Mouse (Mus musculus) neural tube, embryonic 12.5 days (tissue): ENCODE measurements around the gene Tm9sf1. TPM values are rescaled to one million over a fixed set of nuclear protein-coding genes. Genes with fewer than 3 reads are reported as not detected.

Source experiments
- ATAC-seq: fragments of 200-750 bp; cut with Nextera tagmentation; 2 replicates; pipeline ENCODE4 v1.8.0; 2017; ENCODE audit warnings: low read depth, mild to moderate bottlenecking, moderate TSS enrichment, moderate library complexity; ENCODE audit not compliant: low FRiP score
- H3K27ac ChIP-seq: fragments of 300-500 bp; sonication (generic); 2 replicates; pipeline ENCODE4 v1.5.1; 2016
- H3K27me3 ChIP-seq: fragments of 300-500 bp; sonication (generic); replicated peaks from 2 replicates; pipeline ENCODE4 v1.6.1; 2016; ENCODE audit warnings: mild to moderate bottlenecking
- H3K36me3 ChIP-seq: fragments of 300-500 bp; sonication (generic); 2 replicates; pipeline ENCODE4 v1.6.1; 2016; ENCODE audit warnings: mild to moderate bottlenecking
- H3K4me1 ChIP-seq: fragments of 300-500 bp; sonication (generic); 2 replicates; pipeline ENCODE4 v1.6.1; 2016
- H3K4me2 ChIP-seq: fragments of 300-500 bp; sonication (generic); replicated peaks from 2 replicates; pipeline ENCODE4 v1.6.1; 2016; ENCODE audit warnings: mild to moderate bottlenecking
- H3K4me3 ChIP-seq: fragments of 300-500 bp; sonication (generic); 2 replicates; pipeline ENCODE4 v1.5.1; 2016
- H3K9ac ChIP-seq: fragments of 300-500 bp; sonication (generic); 2 replicates; pipeline ENCODE4 v1.6.1; 2016; ENCODE audit warnings: mild to moderate bottlenecking
- H3K9me3 ChIP-seq: fragments of 300-500 bp; sonication (generic); 2 replicates; pipeline ENCODE4 v1.6.1; 2016; ENCODE audit warnings: mild to moderate bottlenecking
- WGBS: fragments of 180-500 bp; shearing (Covaris S2); methylation state at CpG from one replicate; pipeline ENCODE4 v1.1.7; 2016; 5-methylcytosine and 5-hydroxymethylcytosine counted together
- polyA plus RNA-seq: library from polyadenylated mRNA; unstranded; fragments of >200 nt; fragmentation: Nextera tagmentation; extraction: Ambion mirVana; gene quantifications from 2 replicates; pipeline ENCODE4 v1.2.1, GENCODE M21; 2016

The Tm9sf1 gene
- polyA plus RNA-seq, 1 experiment from 2014 or later: 68.6 TPM

DNA sequence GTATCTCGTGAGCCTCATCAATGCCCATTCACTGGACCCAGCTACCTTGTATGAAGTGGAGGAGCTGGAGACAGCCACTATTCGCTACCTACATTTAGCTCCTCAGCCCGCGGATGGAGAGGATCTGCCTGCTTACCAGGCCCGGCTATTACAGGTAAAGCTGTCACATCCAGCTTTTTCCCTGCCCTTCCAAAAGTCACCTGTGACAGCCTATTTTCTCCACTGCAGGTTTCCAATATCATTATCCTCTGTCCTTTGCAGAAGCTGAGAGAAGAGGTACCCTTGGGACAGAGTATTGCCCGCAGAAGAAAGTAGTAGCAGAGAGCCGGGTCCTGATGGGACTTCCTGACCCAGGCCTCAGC, 40.4 kb downstream of the Tm9sf1 start, which contains the start of gene Irf9:
Gene Irf9, plus strand, starts transcription at position 301 of the 362 bp plus-strand sequence.
- Histone ChIP-seq H3K9ac (0 out of 2 replicates have a peak within 1 kb of the TSS, but pooled peaks have one; percentile 9), H3K27me3 (no peaks in the 10 kb centered on the region), H3K9me3 (no peaks in the 10 kb centered on the region), H3K27ac (no peak within 1 kb of the TSS), H3K4me1 (no peaks in the 10 kb centered on the region), H3K4me3 (no peak within 1 kb of the TSS), H3K36me3 (peaks cover 83% of the 10 kb centered on the region), H3K4me2 (peak within 1 kb of the TSS; percentile 40)
- 88% methylated on average over 7 of the region's 7 CpGs for WGBS
- ATAC-seq: no peak

DNA sequence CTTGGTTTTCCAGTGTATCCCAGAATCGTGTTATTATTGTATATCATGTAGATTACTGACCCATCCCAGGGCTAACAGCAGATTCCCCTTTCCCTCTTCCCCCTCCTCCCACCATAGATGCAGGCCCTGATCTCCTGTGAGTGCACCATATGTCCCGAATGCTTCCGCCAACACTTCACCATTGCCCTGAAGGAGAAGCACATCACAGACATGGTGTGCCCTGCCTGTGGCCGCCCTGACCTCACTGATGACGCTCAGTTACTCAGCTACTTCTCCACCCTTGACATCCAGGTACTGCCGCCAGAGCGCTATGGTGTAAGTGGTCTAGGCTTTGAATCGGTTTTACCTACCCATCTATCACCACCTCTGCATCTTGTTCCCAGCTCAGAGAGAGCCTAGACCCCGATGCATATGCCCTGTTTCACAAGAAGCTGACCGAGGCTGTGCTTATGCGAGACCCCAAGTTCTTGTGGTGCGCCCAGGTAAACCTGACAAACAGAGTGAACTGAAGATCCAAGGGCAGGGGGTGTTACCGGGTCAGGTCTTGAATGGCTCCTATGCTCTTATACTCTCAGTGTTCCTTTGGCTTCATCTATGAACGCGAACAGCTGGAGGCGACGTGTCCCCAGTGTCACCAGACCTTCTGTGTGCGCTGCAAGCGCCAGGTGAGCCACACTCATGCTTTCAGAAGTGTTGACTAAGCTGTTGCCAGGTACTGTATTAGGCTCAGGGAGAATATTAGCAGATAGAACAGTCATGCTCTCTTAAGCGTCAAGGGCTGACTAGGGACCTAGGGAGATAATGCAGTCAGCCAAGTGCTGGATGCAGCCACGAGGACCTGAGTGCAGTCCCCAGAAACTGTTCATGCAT, 44.9 kb downstream of the Tm9sf1 start:
- ATAC-seq: no peak
- H3K4me2 ChIP-seq: no peak overlapping the region
- H3K9ac ChIP-seq: peak overlapping the region; percentile 23; the same call in 1 of the 2 replicates
- H3K27me3 ChIP-seq: no peaks in the 10 kb centered on the region
- peaks cover 87% of the 10 kb centered on the region for H3K36me3 ChIP-seq
- WGBS: 94% methylated on average over 21 of the region's 21 CpGs
- no peaks in the 10 kb centered on the region for H3K4me1 ChIP-seq
- H3K4me3 ChIP-seq: no peak overlapping the region
- H3K27ac ChIP-seq: no peak overlapping the region
- H3K9me3 ChIP-seq: no peaks in the 10 kb centered on the region

DNA sequence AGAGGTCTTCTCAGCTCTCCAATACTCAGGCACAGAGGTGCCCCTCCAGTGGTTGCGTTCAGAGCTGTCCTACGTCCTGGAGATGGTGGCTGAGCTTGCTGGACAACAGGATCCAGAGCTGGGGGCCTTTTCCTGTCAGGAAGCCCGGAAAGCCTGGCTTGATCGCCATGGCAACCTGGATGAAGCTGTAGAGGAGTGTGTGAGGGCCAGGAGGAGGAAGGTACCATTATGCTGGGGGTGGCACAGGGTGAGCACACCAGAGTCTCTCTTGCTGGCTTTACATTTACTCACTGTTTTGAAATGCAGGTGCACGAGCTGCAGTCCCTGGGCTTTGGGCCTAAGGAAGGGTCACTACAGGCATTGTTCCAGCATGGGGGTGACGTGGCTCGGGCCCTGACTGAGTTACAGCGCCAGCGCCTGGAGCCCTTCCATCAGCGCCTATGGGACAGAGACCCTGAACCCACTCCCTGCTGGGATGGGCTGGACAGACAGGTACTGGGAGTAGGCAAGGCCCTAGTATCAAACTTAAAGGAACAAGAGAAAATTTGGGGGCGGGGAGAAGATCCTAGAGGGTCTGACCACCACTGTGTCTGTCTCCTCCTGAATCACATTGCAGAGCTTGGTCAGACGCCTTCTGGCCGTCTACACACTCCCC, 47.4 kb downstream of the Tm9sf1 start:
- WGBS: 78% methylated on average over 13 of the region's 13 CpGs
- Histone ChIP-seq H3K4me1 (peaks cover 20% of the 10 kb centered on the region), H3K27me3 (no peaks in the 10 kb centered on the region), H3K4me2 (no peak overlapping the region), H3K9ac (no peak overlapping the region), H3K36me3 (peaks cover 63% of the 10 kb centered on the region), H3K4me3 (no peak overlapping the region), H3K9me3 (no peaks in the 10 kb centered on the region), H3K27ac (no peak overlapping the region)
- ATAC-seq: no peak

DNA sequence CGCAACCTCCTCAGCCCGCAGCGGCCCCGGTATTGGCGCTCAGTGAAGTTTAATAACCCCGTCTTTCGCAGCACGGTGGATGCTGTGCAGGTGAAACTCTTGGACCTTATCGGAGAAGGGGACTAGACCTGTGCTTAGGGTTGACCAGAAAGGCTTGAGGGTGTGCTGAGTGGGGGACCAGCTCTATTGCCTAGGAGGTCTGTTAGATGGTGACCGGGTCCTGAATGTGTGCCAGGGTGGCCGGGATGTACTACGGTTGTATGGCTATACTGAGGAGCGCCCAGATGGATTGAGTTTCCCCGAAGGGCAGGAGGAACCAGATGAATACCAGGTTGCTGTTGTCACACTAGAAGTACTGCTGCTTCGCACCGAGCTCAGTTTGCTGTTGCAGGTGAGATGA, 51.4 kb downstream of the Tm9sf1 start:
- H3K9ac ChIP-seq: peak overlapping the region; percentile 86
- peaks cover 29% of the 10 kb centered on the region for H3K4me1 ChIP-seq
- ATAC-seq: no peak
- WGBS: 5% methylated on average over 16 of the region's 16 CpGs
- H3K27me3 ChIP-seq: no peaks in the 10 kb centered on the region
- H3K36me3 ChIP-seq: peaks cover 46% of the 10 kb centered on the region
- no peaks in the 10 kb centered on the region for H3K9me3 ChIP-seq
- H3K4me2 ChIP-seq: peak overlapping the region; percentile 98
- H3K4me3 ChIP-seq: peak overlapping the region; percentile 87
- H3K27ac ChIP-seq: 0 out of 2 replicates have a peak overlapping the region, but pooled peaks have one; percentile 64

DNA sequence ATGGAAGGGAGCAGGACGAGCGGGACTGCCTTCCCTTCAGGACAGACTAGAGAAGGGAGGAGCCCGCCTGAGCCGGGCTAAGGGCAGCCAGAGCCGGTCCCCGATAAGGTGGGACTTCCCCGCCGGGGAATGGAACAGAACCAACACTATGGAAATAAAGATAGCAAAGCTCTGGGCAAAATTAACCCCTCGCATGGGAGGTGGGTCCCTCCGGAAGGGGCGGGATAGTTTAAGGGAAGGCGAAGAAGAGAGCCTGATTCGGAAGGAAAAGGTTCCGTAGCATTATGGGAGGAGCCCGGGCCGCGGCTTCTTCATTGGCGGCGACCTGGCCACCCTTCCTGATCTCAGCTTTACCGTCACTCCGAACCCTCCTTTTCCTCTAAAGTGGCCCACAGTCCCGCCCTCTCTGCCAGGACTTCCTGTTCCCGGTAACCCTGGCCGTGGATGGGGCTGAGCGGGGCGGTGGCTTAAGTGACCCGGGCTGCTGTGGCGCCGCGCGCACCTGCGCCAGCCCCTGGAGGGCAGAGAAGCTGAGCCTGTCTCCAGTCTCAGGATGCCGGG, 52.2 kb downstream of the Tm9sf1 start, which contains the start of gene Rnf31:
Gene Rnf31, plus strand, starts transcription at position 378 of the 561 bp plus-strand sequence.
- Histone ChIP-seq H3K4me1 (peaks cover 29% of the 10 kb centered on the region), H3K4me3 (peak within 1 kb of the TSS; percentile 87), H3K9ac (peak within 1 kb of the TSS; percentile 86), H3K4me2 (peak within 1 kb of the TSS; percentile 98), H3K27ac (peak within 1 kb of the TSS; percentile 67), H3K9me3 (no peaks in the 10 kb centered on the region), H3K27me3 (no peaks in the 10 kb centered on the region), H3K36me3 (peaks cover 41% of the 10 kb centered on the region)
- WGBS: under 1% methylated on average over 33 of the region's 33 CpGs
- ATAC-seq: peak; percentile 91

DNA sequence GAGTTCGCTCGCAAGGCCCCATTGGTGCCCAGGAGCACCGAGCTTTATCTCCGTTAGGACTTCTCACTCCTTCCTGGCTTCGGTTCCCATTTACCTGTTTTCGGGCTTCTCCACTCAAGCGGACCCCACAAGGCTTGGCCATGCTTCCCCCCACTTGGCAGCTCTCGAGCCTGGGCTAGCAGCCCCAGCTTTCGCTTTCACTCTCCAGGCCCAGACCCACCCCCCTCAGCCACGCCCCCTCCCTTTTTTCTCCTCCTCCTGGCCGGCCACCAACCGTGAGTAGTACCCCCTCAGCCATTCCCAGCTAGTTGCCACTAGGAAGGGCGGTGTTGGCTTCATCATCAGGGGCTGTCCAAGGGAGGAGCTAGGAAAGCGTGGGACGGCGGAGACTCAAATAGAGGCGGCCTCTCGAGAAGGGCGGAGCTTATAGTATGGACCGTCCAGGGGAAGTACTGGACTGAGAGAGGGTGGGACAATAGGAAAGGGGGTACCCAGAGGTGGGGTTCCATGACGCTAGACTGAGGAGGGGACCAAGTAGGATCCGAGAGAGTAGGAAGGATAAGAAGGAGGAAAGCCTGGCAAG, 52.8 kb downstream of the Tm9sf1 start, which contains the start of gene Psme2:
Gene Psme2, minus strand, starts transcription at position 366 of the 583 bp plus-strand sequence.
- Histone ChIP-seq H3K27ac (peak within 1 kb of the TSS; percentile 67), H3K4me3 (peak within 1 kb of the TSS; percentile 87), H3K36me3 (peaks cover 35% of the 10 kb centered on the region), H3K27me3 (no peaks in the 10 kb centered on the region), H3K4me1 (peaks cover 29% of the 10 kb centered on the region), H3K9ac (peak within 1 kb of the TSS; percentile 86), H3K9me3 (no peaks in the 10 kb centered on the region), H3K4me2 (peak within 1 kb of the TSS; percentile 98)
- WGBS: 1% methylated on average over 22 of the region's 22 CpGs
- peak; percentile 96 for ATAC-seq

DNA sequence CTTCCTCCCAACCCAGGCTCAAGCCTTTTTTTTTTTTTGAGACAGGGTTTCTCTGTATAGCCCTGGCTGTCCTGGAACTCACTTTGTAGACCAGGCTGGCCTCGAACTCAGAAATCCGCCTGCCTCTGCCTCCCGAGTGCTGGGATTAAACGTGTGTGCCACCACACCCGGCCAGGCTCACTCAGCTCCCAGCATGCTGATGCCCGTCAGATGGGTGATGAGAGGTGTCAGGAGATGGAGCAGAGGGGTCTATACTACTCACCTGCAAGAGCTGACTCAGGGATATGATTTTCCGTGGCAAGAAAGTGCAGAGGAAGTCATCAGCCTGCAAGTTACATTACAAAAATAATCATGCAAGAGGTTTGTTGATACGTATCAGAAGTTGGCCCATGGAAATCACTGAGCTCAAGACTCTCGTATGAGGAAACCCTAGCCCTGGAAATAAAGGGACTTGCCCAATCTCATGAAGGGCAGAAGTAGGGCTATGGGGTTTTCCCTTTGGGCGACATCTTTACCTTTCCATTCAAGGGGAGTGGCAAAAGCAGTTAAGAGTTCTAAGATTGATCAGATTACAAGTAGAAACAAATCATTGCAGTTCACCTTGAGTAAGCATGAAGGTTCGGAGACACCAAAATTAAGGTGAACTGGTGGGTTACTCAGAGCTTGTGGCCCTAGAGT, 53.7 kb downstream of the Tm9sf1 start:
- peak overlapping the region; percentile 87 for H3K4me3 ChIP-seq
- H3K4me1 ChIP-seq: peaks cover 32% of the 10 kb centered on the region
- no peak overlapping the region for H3K27ac ChIP-seq
- H3K9me3 ChIP-seq: no peaks in the 10 kb centered on the region
- H3K9ac ChIP-seq: peak overlapping the region; percentile 86
- H3K27me3 ChIP-seq: no peaks in the 10 kb centered on the region
- no peak for ATAC-seq
- peaks cover 26% of the 10 kb centered on the region for H3K36me3 ChIP-seq
- WGBS: 87% methylated on average over 11 of the region's 11 CpGs
- peak overlapping the region; percentile 98 for H3K4me2 ChIP-seq

DNA sequence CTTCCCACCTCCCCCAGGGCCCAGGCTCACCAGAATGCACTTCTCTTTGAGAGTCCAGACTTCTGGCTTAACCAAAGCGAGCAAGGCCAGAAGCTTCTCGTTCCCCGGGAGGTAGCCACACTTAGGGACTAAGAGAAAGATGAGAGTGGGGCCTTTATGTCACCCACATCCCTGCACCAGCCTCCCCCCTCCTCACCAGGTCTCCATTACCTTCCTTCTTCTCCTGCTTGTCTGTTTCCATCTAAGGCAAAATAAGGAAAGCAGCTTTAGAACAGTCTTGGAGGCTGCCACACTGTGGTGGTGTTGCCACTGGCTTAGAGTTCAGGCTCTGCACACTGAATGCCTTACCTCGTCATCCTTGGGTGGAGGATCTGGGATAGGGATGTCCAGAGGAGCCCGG, 54.3 kb downstream of the Tm9sf1 start:
- no peak overlapping the region for H3K4me3 ChIP-seq
- no peak for ATAC-seq
- H3K27me3 ChIP-seq: no peaks in the 10 kb centered on the region
- peaks cover 33% of the 10 kb centered on the region for H3K4me1 ChIP-seq
- H3K9ac ChIP-seq: no peak overlapping the region
- H3K4me2 ChIP-seq: no peak overlapping the region
- peaks cover 19% of the 10 kb centered on the region for H3K36me3 ChIP-seq
- 94% methylated on average over 5 of the region's 5 CpGs for WGBS
- H3K27ac ChIP-seq: no peak overlapping the region
- no peaks in the 10 kb centered on the region for H3K9me3 ChIP-seq

DNA sequence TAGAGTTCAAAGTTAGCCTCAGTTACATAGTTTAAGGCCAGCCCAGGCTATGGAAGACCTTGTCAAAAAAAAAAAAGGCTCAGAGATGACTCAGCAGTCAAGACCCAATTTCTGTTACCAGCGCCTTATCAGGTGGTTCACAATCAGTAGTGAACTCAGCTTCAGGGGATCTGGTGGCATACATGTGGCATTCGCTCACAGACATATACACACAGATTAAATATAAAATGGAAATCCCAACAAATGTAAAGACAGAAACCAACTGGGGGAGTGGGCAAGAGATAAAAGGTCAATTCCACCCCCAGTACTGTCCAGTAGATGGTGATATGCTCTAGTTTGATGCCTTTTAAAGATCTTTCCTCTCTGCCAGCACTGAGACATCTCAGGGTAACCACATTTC, 57.5 kb downstream of the Tm9sf1 start:
- no peaks in the 10 kb centered on the region for H3K27me3 ChIP-seq
- 95% methylated on average over 2 of the region's 2 CpGs for WGBS
- no peak overlapping the region for H3K4me3 ChIP-seq
- no peak for ATAC-seq
- no peaks in the 10 kb centered on the region for H3K9me3 ChIP-seq
- H3K36me3 ChIP-seq: peaks cover 24% of the 10 kb centered on the region
- H3K4me1 ChIP-seq: peaks cover 13% of the 10 kb centered on the region; the same call in 1 of the 2 replicates
- H3K4me2 ChIP-seq: no peak overlapping the region
- H3K9ac ChIP-seq: no peak overlapping the region
- no peak overlapping the region for H3K27ac ChIP-seq
